ENCODE assay signal across 10 mouse cellular contexts in the genomic region with DNA sequence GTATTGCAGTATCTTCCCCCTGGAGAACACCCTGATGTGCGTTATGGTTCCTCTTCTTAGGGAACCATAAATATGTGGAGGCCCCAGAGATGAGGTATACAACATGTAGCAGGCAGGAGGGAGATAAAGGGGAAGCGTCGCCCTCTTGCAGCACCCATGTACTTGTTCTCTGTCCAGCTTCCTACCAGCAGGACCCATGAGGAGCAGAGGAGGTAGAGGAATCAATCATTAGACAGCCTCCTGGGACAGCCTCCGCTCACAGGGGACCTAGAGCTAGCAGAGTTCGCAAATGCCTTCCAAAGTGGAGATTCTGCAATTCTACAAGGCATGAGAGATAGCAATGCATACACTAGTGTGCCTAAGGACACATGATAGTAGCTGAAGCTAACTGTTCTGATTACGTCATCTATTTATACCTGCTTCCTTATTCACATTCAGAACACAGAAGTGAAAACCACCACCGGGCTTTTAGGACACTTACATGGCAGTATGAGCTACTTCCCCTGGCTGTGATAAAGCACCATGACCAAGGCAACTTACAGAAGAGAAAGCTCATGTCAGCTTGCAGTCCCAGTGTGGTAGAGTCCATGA.
DNase-seq lines count a peak whose midpoint lies in the region; ATAC-seq and TF ChIP-seq lines count a peak whose summit lies in the region.
"Had no signal": no experiment of that assay in that cellular context is flagged by ENCODE, and none has a peak within 500 bp of the region (broad histone marks: within the 10 kb centered on the region; RNA-seq: fewer than 3 reads in every experiment).

No protein-coding gene starts in this region.

- H3K9me3 ChIP-seq in stomach, postnatal 0 days (ENCODE audit: control insufficient read depth, low read length), result no peaks in the 10 kb centered on the region
- H3K9me3 ChIP-seq: heart, embryonic 15.5 days; limb, embryonic 15.5 days; midbrain, embryonic 12.5 days had no signal

- H3K27me3 ChIP-seq in stomach, postnatal 0 days (ENCODE audit: control insufficient read depth, insufficient read depth, low read length), result no peaks in the 10 kb centered on the region
- H3K27me3 ChIP-seq: heart, embryonic 15.5 days; limb, embryonic 15.5 days; midbrain, embryonic 12.5 days had no signal

- no peak for TF ChIP-seq CTCF in bone marrow, adult 2 months (IDR thresholded peaks at IDR 0.05; ENCODE audit: control insufficient read depth, insufficient read depth, low read length)
- no peak for TF ChIP-seq CTCF in stomach, postnatal 0 days (IDR thresholded peaks at IDR 0.05; ENCODE audit: low read depth)

- no peaks in the 10 kb centered on the region for H3K36me3 ChIP-seq in macrophage (ENCODE audit: inconsistent target)
- no peaks in the 10 kb centered on the region for H3K36me3 ChIP-seq in stomach, postnatal 0 days (ENCODE audit: control insufficient read depth, insufficient read depth, low read length)
- H3K36me3 ChIP-seq: heart, embryonic 15.5 days; limb, embryonic 15.5 days; midbrain, embryonic 12.5 days had no signal

- no peaks in the 10 kb centered on the region for H3K79me2 ChIP-seq in macrophage (ENCODE audit: inconsistent target)

- TF ChIP-seq EP300 in stomach, postnatal 0 days (optimal IDR thresholded peaks at IDR 0.05), result no peak

- H3K4me2 ChIP-seq in stomach, postnatal 0 days (replicated peaks; ENCODE audit: low read depth), result no peak overlapping the region
- H3K4me2 ChIP-seq: heart, embryonic 15.5 days; limb, embryonic 15.5 days; midbrain, embryonic 12.5 days had no signal

- H3K4me1 ChIP-seq in bone marrow, adult 2 months (ENCODE audit: control insufficient read depth, insufficient read depth, low read length), result peaks cover 11% of the 10 kb centered on the region
- no peaks in the 10 kb centered on the region for H3K4me1 ChIP-seq in stomach, postnatal 0 days (replicated peaks; ENCODE audit: control insufficient read depth, insufficient read depth)

- no peak overlapping the region for H3K9ac ChIP-seq in stomach, postnatal 0 days (ENCODE audit: low read length)
- H3K9ac ChIP-seq: heart, embryonic 15.5 days; limb, embryonic 15.5 days; midbrain, embryonic 12.5 days had no signal

- no peak for ATAC-seq in stomach, postnatal 0 days (ENCODE audit: low FRiP score, low TSS enrichment)

- H3K4me3 ChIP-seq in bone marrow, adult 2 months (replicated peaks; ENCODE audit: control insufficient read depth, low read depth, low read length), result no peak overlapping the region
- H3K4me3 ChIP-seq in macrophage (ENCODE audit: inconsistent target), result no peak overlapping the region
- no peak overlapping the region for H3K4me3 ChIP-seq in stomach, postnatal 0 days (ENCODE audit: low read depth, low read length)
- H3K4me3 ChIP-seq: heart, embryonic 15.5 days; limb, embryonic 15.5 days; midbrain, embryonic 12.5 days had no signal

- DNase-seq in layer of hippocampus, adult 9-10 months (ENCODE audit: low spot score), result peak; percentile 41
- DNase-seq in layer of hippocampus, adult 18-20 months (ENCODE audit: low spot score in 2 of 2), result no peak
- DNase-seq in spleen, adult 18-20 months, result peak; percentile 29 to 41
- no peak for DNase-seq in stomach, postnatal 0 days (ENCODE audit: low spot score)
- no peak for DNase-seq in urinary bladder, postnatal 36 days (ENCODE audit: low spot score in 2 of 2)

- TF ChIP-seq POLR2A in bone marrow, adult 2 months (IDR thresholded peaks at IDR 0.05; ENCODE audit: borderline replicate concordance, control insufficient read depth, low read depth, low read length), result no peak

- WGBS in bone marrow, adult 2 months, result 23% methylated on average over 7 of the region's 7 CpGs
- WGBS in macrophage (ENCODE audit: missing documents), result 19% methylated on average over 7 of the region's 7 CpGs
- 80% methylated on average over 7 of the region's 7 CpGs for WGBS in stomach, postnatal 0 days

- peak overlapping the region; percentile 86 for H3K27ac ChIP-seq in bone marrow, adult 2 months (ENCODE audit: control insufficient read depth, insufficient read depth, low read depth, low read length, poor library complexity)
- peak overlapping the region; percentile 63 for H3K27ac ChIP-seq in macrophage
- H3K27ac ChIP-seq in stomach, postnatal 0 days (replicated peaks), result no peak overlapping the region
- H3K27ac ChIP-seq: heart, embryonic 15.5 days; limb, embryonic 15.5 days; midbrain, embryonic 12.5 days had no signal

Comparison
In these comparisons a context has a peak if more than half of its experiments do, and no peak if none do; other contexts are left out.
1. DNase-seq: peak in layer of hippocampus, adult 9-10 months (single experiment) and spleen, adult 18-20 months (2 of 2); none in layer of hippocampus, adult 18-20 months (0 of 2), stomach, postnatal 0 days (single experiment) and urinary bladder, postnatal 36 days (0 of 2).